Mouse (Mus musculus): ENCODE data around the gene Smlr1. TPM values are rescaled to one million over a fixed set of nuclear protein-coding genes. Genes with fewer than 3 reads are reported as not detected.

Gene Smlr1
- total RNA-seq (2014; fragmentation: Nextera tagmentation), result not detected in 2 replicates
- total RNA-seq (2017), result 0.05 and 0.23 TPM in 2 replicates
- not detected in 2 replicates for polyA plus RNA-seq (2012)

DNA sequence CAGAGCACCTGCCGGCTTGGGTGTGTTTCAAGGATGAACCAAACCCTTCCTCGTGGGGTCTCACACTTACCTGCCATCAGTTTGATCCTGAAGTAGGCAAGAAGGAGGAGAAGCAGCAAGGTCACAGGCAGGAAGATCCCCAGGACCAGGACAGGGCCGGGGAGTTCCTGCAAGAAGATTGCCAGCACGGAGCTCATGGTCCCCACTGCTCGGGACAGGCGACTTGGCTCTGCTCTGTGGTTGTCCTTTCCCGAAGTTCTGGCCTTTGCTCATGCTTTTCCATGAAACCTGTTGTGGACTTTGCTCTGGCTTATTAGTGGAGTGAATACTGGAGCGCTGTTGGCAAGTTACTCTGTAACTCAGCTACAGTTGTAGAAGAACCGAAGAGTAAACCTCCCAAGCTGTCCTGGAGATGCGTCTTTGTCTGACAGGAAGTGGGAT, at the start of gene Smlr1:
TSS of gene Smlr1 (minus strand) at position 377 of the 441 bp plus-strand sequence.
- no peaks in the 10 kb centered on the region for H3K4me1 ChIP-seq (ENCODE audit: insufficient read depth, low read depth, low read length)
- TF ChIP-seq POLR2AphosphoS5 (IDR thresholded peaks at IDR 0.05; ENCODE audit: insufficient replicate concordance, low read depth, low read length) (no peak), TAL1 (conservative IDR thresholded peaks at IDR 0.05; ENCODE audit: low read depth, low read length) (no peak), GATA2 (IDR thresholded peaks at IDR 0.05; ENCODE audit: borderline replicate concordance, low read depth, low read length) (no peak), GATA1 (IDR thresholded peaks at IDR 0.05; ENCODE audit: borderline replicate concordance, low read length) (no peak), CTCF (IDR thresholded peaks at IDR 0.05; ENCODE audit: low read depth, low read length) (no peak)

DNA sequence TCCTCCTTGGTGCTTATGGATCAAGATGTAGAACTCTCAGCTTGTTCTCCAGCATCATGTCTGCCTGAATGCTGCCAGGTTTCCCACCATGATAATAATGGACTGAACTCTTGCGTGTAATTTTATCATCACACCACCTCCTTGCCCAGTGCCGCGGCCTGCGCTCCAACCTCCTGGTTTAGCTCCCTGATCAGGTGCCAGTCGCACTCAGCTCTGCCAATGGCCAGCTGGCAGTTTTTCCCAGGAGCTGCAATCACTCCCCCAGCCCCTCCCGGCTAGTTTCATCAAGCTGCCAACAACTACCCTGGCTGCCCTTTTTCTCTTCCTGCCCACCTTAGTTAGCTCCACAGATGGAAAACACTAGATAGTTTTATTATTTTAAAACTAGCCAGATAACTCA, 48.8 kb upstream of the Smlr1 start:
- TF ChIP-seq CTCF (IDR thresholded peaks at IDR 0.05; ENCODE audit: low read depth, low read length) (no peak), TAL1 (conservative IDR thresholded peaks at IDR 0.05; ENCODE audit: low read depth, low read length) (no peak), POLR2AphosphoS5 (IDR thresholded peaks at IDR 0.05; ENCODE audit: insufficient replicate concordance, low read depth, low read length) (no peak), GATA1 (IDR thresholded peaks at IDR 0.05; ENCODE audit: borderline replicate concordance, low read length) (no peak), GATA2 (IDR thresholded peaks at IDR 0.05; ENCODE audit: borderline replicate concordance, low read depth, low read length) (no peak)
- Histone ChIP-seq H3K9me3 (replicated peaks) (no peaks in the 10 kb centered on the region), H3K36me3 (replicated peaks) (no peaks in the 10 kb centered on the region), H3K4me1 (ENCODE audit: insufficient read depth, low read depth, low read length) (no peaks in the 10 kb centered on the region), H3K27me3 (ENCODE audit: insufficient read depth, low read length) (no peaks in the 10 kb centered on the region), H3K4me3 (ENCODE audit: low read depth, low read length) (no peak overlapping the region)
- DNase-seq (ENCODE audit: low spot score) (no peak), ATAC-seq (ENCODE audit: extremely low read depth, insufficient number of reproducible peaks, low FRiP score, poor library complexity, severe bottlenecking) (no peak)

More for the DNA sequence above, at the start of gene Smlr1:
- Histone ChIP-seq H3K27me3 (ENCODE audit: insufficient read depth, low read length) (peaks cover 3% of the 10 kb centered on the region; the same call in 1 of the 2 replicates), H3K9me3 (replicated peaks) (no peaks in the 10 kb centered on the region), H3K36me3 (replicated peaks) (no peaks in the 10 kb centered on the region), H3K4me3 (ENCODE audit: low read depth, low read length) (no peak within 1 kb of the TSS)
- no peak for ATAC-seq (ENCODE audit: extremely low read depth, insufficient number of reproducible peaks, low FRiP score, poor library complexity, severe bottlenecking)
- DNase-seq (ENCODE audit: low spot score), result no peak

DNA sequence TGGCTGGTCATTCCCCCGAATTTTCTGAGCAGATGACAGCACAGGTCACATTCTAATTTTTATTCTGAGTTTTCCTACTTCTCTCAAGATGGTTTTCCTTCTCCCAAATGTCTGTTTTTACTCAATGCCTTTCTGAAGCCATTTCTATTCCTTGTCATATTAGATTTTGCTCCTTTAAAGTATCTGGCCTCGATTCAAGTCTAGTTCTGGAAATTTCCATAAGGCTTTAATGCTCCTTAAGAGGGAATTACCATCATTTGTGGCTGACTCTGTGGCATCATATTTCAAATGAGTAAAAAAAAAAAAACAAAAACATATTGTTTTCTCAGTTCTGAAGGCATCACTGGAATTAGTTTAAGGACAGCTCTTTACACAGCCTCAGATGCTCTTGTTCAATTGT, 44.0 kb upstream of the Smlr1 start:
- TF ChIP-seq GATA1 (IDR thresholded peaks at IDR 0.05; ENCODE audit: borderline replicate concordance, low read length) (no peak), GATA2 (IDR thresholded peaks at IDR 0.05; ENCODE audit: borderline replicate concordance, low read depth, low read length) (no peak), TAL1 (conservative IDR thresholded peaks at IDR 0.05; ENCODE audit: low read depth, low read length) (no peak), POLR2AphosphoS5 (IDR thresholded peaks at IDR 0.05; ENCODE audit: insufficient replicate concordance, low read depth, low read length) (no peak), CTCF (IDR thresholded peaks at IDR 0.05; ENCODE audit: low read depth, low read length) (no peak)
- no peak for DNase-seq (ENCODE audit: low spot score)
- ATAC-seq (ENCODE audit: extremely low read depth, insufficient number of reproducible peaks, low FRiP score, poor library complexity, severe bottlenecking), result no peak
- Histone ChIP-seq H3K4me3 (ENCODE audit: low read depth, low read length) (no peak overlapping the region), H3K4me1 (ENCODE audit: insufficient read depth, low read depth, low read length) (no peaks in the 10 kb centered on the region), H3K9me3 (replicated peaks) (no peaks in the 10 kb centered on the region), H3K36me3 (replicated peaks) (no peaks in the 10 kb centered on the region), H3K27me3 (ENCODE audit: insufficient read depth, low read length) (no peaks in the 10 kb centered on the region)

DNA sequence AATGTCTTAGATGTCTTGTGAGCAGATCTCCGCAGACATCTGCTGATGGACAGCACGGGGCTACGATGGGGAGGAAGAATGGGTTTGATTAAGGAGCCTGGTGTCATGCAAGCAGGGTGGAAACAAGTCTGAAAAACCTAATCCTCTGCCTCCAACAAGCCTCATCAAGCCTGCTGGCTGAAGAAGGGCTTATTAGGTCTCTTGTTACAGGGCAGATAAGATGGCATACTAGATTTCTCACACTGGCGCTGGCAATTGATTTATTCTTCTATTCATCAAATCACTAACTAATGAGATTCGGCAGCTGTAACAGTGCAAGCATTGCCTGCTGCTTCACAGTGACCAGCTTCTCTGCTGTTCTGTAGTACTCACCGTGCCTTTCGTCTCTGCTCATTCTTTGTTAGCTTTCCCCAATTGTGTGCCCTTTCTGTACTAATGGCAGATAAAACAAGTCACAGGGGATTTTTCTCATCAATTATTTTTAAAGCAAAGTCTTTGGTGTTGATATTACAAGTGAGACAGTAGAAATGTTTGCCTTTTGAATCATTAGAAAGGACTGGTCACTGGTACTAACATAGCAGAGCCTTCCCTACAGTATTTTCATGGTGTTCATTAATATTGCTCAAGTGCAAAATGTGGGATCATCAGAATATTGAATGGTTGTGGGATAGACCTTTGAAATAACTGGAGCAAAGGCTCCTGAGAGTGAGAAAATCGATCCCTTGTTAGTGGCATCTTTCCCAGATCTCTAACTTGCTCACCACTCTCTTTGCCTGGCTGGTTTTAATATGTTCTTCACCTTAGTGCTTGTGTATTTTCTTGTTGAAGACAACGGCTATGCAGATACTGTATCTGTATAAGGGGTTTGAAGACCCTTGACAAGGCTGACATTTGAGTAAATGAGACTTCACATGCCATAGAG, 35.5 kb upstream of the Smlr1 start:
- H3K27me3 ChIP-seq (ENCODE audit: insufficient read depth, low read length), result no peaks in the 10 kb centered on the region
- no peak for ATAC-seq (ENCODE audit: extremely low read depth, insufficient number of reproducible peaks, low FRiP score, poor library complexity, severe bottlenecking)
- H3K9me3 ChIP-seq (replicated peaks), result no peaks in the 10 kb centered on the region
- no peak overlapping the region for H3K4me3 ChIP-seq (ENCODE audit: low read depth, low read length)
- TF ChIP-seq POLR2AphosphoS5 (IDR thresholded peaks at IDR 0.05; ENCODE audit: insufficient replicate concordance, low read depth, low read length) (no peak), GATA2 (IDR thresholded peaks at IDR 0.05; ENCODE audit: borderline replicate concordance, low read depth, low read length) (no peak), TAL1 (conservative IDR thresholded peaks at IDR 0.05; ENCODE audit: low read depth, low read length) (no peak), GATA1 (IDR thresholded peaks at IDR 0.05; ENCODE audit: borderline replicate concordance, low read length) (no peak), CTCF (IDR thresholded peaks at IDR 0.05; ENCODE audit: low read depth, low read length) (no peak)
- H3K36me3 ChIP-seq (replicated peaks), result no peaks in the 10 kb centered on the region
- no peaks in the 10 kb centered on the region for H3K4me1 ChIP-seq (ENCODE audit: insufficient read depth, low read depth, low read length)
- no peak for DNase-seq (ENCODE audit: low spot score)

DNA sequence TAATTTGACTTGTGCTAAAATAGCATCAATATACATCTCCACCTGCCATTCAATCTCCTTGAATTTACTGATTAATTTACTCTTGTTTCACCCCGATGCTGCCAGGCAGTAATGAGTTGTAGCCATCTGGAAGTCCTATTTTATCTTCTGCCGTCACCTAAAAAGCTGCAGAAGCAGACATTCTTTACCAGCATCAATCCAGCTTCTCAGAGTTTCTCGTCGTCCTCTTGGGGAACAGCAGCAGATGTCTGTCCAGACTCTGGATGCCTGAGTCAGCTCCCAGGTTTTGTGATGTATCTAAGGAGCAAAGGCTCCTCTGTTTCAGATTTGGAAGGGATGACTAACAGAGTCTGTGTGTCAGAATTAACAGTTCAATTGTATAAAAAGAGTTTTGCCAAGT, 16.9 kb upstream of the Smlr1 start:
- TF ChIP-seq TAL1 (conservative IDR thresholded peaks at IDR 0.05; ENCODE audit: low read depth, low read length) (no peak), POLR2AphosphoS5 (IDR thresholded peaks at IDR 0.05; ENCODE audit: insufficient replicate concordance, low read depth, low read length) (no peak), GATA1 (IDR thresholded peaks at IDR 0.05; ENCODE audit: borderline replicate concordance, low read length) (no peak), CTCF (IDR thresholded peaks at IDR 0.05; ENCODE audit: low read depth, low read length) (no peak), GATA2 (IDR thresholded peaks at IDR 0.05; ENCODE audit: borderline replicate concordance, low read depth, low read length) (no peak)
- DNase-seq (ENCODE audit: low spot score), result no peak
- ATAC-seq (ENCODE audit: extremely low read depth, insufficient number of reproducible peaks, low FRiP score, poor library complexity, severe bottlenecking), result no peak

DNA sequence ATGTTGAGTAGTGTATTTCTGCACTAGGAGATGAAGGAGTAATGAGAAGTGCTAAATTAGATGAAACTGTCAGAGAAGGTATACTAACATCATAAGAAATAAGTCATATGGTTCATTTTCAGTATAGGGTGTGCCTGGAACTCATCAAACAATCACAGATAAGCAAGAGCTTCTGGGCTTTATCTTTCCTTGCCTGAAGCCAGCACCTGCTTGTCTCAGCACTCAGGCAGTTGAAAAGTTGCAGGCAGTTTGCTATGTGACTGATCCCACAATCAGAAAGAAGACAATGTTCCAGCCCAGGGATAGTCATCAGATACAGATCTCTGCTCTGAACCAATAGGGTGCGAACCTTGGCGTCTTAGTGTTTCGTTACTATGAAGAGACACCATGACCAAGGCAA, 5.0 kb upstream of the Smlr1 start:
- Histone ChIP-seq H3K9me3 (replicated peaks) (no peaks in the 10 kb centered on the region), H3K4me3 (ENCODE audit: low read depth, low read length) (no peak overlapping the region), H3K4me1 (ENCODE audit: insufficient read depth, low read depth, low read length) (no peaks in the 10 kb centered on the region), H3K27me3 (ENCODE audit: insufficient read depth, low read length) (no peaks in the 10 kb centered on the region), H3K36me3 (replicated peaks) (no peaks in the 10 kb centered on the region)
- ATAC-seq (ENCODE audit: extremely low read depth, insufficient number of reproducible peaks, low FRiP score, poor library complexity, severe bottlenecking), result no peak
- no peak for TF ChIP-seq POLR2AphosphoS5 (IDR thresholded peaks at IDR 0.05; ENCODE audit: insufficient replicate concordance, low read depth, low read length)
- no peak for TF ChIP-seq GATA1 (IDR thresholded peaks at IDR 0.05; ENCODE audit: borderline replicate concordance, low read length)
- no peak for TF ChIP-seq GATA2 (IDR thresholded peaks at IDR 0.05; ENCODE audit: borderline replicate concordance, low read depth, low read length)
- TF ChIP-seq CTCF (IDR thresholded peaks at IDR 0.05; ENCODE audit: low read depth, low read length), result no peak
- no peak for TF ChIP-seq TAL1 (conservative IDR thresholded peaks at IDR 0.05; ENCODE audit: low read depth, low read length)
- DNase-seq (ENCODE audit: low spot score), result no peak

More for the DNA sequence above, 16.9 kb upstream of the Smlr1 start:
- Histone ChIP-seq H3K4me1 (ENCODE audit: insufficient read depth, low read depth, low read length) (no peaks in the 10 kb centered on the region), H3K27me3 (ENCODE audit: insufficient read depth, low read length) (no peaks in the 10 kb centered on the region), H3K9me3 (replicated peaks) (no peaks in the 10 kb centered on the region), H3K36me3 (replicated peaks) (no peaks in the 10 kb centered on the region), H3K4me3 (ENCODE audit: low read depth, low read length) (no peak overlapping the region)

Measured in G1E (cell line).